Mouse (Mus musculus): ENCODE measurements around the gene Ttyh1.
"Not testable (repeated sequence)": the region's sequence is repeated elsewhere in the genome, so short reads cannot be mapped to it uniquely, and the experiment has no call there.

The Ttyh1 gene

GRCm38 (mm10) chr7:4143506-4143905 is 24.3 kb downstream of the Ttyh1 start:
- no peak for DNase-seq (ENCODE audit: low spot score in 2 of 2)

- DNase-seq (ENCODE audit: low spot score in 2 of 2), result no peak
These were observed 24.8 kb downstream of the Ttyh1 start for GRCm38 (mm10) chr7:4144046-4144445.

- DNase-seq (ENCODE audit: low spot score in 2 of 2), result no peak
These were observed 25.8 kb downstream of the Ttyh1 start for GRCm38 (mm10) chr7:4144766-4145551.

GRCm38 (mm10) chr7:4145552-4146190 is 26.5 kb downstream of the Ttyh1 start:
- DNase-seq (ENCODE audit: low spot score in 2 of 2), result peak; percentile 47 to 52

DNA sequence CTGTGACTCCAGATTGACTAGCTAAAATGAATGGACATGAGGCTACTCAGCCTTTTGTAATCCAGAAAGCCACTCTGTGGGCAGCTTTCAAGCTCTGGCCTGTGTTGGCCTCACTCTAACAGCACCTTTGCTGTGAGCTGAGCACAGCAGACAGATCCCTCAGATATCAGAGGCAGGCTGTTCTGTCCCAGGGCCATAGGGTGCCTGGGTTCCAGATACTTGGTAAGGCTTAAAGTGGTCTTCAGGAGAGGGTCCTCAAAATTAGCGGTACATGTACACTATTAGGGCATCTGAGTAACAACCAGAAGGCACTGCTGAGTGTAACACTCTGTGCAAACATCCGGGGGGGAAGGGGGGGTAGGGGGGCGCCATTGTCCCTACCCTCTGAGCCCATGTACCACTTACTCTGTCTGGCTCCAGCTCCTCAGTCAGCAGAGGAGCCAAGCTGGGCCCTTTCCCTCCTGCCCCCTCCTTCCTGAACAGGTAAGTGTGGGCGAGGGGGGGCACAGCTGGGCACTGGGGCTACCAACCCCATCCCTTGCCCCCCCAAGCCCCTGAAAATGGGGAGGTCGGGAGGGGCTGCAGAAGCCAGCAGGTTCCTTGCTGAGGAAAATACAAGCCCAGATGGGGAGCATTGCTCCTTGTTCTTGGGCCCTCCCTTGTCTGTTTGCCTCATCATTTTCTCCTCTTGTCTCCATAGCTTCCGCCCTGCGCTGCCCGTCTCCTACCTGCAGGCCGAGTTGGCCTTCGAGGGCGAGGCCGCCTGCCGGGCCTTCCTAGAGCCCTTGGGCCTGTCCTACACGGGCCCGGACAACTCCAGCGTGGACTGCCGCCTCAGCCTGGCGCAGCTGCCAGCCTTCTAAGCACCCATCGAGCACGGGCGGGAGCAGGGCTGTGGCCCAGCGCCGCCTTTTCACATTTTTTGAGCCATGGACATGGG is 27.3 kb downstream of the Ttyh1 start:
- DNase-seq (ENCODE audit: low spot score in 2 of 2), result no peak

DNA sequence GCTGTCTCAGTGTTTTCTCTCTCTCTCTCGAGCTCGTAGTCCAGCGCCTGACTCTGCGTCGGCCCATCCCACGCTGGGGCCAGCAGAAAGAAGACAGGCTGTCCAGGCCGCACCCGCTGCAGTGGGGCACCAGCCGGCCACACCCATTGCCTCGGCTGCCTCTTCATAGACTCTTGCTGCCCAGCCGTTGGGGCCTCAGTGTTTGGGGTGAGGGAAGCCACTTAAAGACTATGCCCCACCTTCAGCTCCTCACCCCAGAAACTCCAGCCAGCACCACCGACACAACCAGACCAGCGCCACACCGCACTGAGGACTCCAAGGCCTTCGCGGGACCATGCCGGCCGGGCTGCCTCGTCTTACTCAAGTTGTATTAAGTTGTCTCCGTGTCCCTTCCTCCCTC is 28.2 kb downstream of the Ttyh1 start:
- no peak for DNase-seq (ENCODE audit: low spot score in 2 of 2)

- no peak for DNase-seq (ENCODE audit: low spot score in 2 of 2)
These were observed 28.6 kb downstream of the Ttyh1 start for GRCm38 (mm10) chr7:4147836-4148235.

DNA sequence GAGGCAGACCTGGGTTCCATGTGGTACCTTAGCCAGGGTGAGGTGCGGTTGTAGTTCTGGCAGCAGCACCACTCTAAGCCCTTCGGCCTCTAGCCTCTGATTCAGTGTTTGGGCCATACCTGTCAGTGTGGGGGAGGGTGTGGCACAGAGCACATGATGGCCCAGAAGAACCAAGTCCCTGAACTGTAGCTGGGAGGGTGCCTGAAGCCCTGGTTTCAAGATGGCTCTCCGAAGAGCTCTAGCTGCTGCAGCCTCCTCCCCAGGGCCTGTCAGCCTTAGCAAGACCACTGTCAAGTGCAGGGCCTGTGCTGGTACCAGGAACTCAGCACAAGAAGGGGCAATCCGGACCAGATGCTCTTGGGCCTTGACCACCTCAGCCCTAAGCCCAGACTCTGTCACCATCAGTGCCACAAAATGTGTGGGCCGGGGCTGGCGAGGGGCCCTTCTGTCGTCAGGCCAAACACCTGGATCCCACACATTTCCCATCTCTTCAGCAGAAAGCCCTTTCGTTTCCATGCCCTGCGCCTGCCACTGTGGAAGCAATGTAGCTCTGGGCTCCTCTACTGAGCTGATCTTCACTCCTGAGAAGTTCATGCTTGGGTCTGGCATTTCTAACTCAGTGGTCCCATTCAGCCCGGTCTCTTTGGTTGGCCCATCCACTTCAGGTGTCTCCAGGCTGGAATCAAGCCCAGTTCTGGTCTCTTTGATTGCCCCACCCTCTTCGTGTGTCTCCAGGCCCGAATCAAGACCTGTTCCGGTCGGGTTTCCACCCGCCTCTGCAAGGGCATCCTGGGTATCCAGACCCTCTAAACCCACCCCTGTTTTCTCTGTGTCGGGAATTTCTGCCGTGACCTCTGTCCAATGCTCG is 29.4 kb downstream of the Ttyh1 start:
- DNase-seq (ENCODE audit: low spot score in 2 of 2), result no peak

GRCm38 (mm10) chr7:4149209-4150054 is 30.2 kb downstream of the Ttyh1 start:
- DNase-seq (ENCODE audit: low spot score in 2 of 2), result peak; percentile 76 to 78

- DNase-seq (ENCODE audit: low spot score in 2 of 2), result peak in 1 of 2 experiments; percentile 61
These were observed 30.9 kb downstream of the Ttyh1 start, which contains the start of gene Leng9 for GRCm38 (mm10) chr7:4150059-4150541. Gene Leng9 (minus strand): TSS chr7:4150374.

- DNase-seq (ENCODE audit: low spot score in 2 of 2), result no peak
These were observed 31.6 kb downstream of the Ttyh1 start for GRCm38 (mm10) chr7:4150811-4151221.

DNA sequence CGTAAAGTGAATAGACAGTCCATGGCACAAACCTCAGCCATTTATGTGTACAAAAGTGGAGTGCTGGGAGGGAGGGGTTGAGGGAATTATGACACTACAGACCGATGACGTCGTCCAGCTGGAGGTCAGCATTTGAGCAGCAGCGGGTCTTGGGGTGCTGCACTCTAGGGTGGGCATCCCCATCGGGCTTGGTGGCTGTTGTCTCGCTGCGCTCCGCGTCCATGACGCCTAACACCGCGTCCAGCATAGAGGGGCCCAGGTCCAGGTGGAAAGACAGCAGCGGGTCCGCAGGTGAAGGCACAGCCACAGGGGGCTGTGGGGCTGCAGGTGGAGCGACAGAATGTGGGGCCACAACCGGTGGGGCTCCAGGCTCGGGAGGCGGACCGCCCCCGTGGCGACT is 32.0 kb downstream of the Ttyh1 start:
- DNase-seq (ENCODE audit: low spot score in 2 of 2), result no peak

DNA sequence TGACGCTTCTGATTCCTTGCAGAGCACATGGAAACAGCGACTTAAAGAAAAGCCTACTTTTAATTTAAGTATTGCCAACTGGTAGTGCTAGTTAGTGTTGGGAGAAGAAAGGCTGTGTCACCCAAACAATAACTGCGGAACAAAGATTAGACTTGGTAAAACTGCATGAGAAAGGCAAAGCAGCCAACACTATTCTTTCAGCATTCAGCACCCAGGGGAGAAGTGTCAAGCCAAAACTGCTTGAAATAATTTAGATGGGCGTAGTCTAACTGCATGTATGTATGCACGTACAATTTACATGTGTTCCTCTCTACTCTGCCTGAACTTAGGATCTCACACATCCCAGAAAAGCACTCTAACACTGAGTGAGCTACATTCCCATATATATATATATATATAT is 35.1 kb downstream of the Ttyh1 start:
- no peak for DNase-seq (ENCODE audit: low spot score in 2 of 2)

DNA sequence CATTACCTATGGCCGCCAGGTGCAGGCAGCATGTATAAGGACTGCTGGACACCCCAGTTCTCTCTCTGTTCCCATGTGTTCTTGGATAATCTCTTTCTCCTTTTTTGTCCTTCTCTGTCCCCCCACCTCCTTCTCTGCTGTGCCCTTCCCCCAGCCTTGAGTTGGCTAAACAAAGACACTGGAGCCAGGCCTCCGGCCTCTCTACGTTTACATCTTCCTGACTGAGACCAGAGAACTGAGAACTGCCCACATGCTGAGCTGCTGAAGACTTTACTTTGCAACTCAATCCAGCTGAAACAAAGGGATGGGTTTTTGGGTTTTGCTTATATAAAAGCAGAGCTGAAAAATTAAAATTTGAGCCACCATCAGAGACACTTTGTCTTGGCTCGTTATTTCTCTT is 35.8 kb downstream of the Ttyh1 start:
- DNase-seq (ENCODE audit: low spot score in 2 of 2), result no peak

- not testable (repeated sequence) for DNase-seq (ENCODE audit: low spot score in 2 of 2)
These were observed 42.4 kb downstream of the Ttyh1 start for GRCm38 (mm10) chr7:4161596-4161995.

DNA sequence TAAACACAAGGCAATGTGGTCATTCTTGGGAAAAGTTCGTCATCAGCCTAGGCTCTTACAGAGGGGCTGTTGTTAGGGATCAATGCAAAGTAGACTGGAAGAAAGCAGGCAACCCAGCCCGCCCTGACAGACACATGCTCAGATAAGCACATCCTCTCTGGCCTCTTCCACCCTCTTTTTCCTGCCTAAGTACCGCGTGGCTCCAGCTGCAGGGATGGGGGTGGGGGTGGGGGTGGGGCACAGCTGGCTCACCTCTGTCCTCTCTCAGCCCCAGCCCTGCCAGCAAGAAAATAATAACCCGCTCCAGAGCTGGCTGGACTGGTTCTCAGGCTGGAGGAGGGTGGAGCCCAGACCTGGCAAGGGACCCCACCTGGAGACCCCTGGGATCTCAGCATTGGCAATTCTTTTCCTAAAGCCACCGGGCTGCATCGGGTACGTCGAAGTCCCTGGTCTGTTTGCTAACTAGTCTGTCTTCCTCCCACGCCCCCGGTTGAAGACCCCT is 44.4 kb downstream of the Ttyh1 start:
- no peak for DNase-seq (ENCODE audit: low spot score in 2 of 2)

DNA sequence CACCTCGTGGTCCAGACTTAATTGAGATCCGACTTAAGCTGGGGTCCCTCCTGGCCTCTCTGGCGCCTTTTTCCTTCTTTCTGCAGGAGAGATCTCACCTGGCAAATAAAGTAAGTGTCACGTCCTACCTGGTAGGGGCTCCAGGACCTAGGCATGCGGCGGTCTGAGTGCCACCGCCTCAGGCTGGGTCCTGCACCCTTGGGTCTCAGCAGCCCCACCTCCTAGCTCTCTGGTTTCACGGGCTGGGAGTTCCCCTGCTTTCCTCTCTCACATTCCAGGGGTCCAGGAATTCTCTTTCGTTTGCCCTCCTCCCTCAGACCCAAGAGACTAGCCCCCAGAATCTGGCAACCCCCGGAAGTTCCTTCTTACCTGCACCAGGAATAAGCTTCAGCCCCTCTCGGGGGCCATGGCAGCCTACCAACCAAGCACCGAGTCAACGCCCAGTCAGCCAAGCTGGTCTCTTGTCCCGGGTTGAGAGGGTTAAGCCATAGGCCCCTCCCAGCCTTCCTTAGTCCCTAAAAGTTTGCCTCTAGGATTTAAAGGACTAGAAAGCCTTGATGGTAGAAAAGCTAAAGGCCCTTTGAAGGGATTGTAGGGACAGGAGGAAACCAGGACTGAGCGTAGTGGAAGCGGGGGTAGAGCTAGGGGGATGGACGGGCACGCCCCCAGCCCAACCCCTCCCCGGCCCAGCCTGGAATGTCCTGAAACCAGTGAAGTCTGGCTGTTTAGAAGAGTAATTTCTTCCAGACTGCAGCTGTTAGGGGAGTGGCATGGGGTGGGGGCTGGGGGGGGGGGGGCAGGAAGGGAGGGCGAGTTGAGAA is 45.1 kb downstream of the Ttyh1 start, which contains the start of gene Cdc42ep5:
Gene Cdc42ep5 (minus strand): TSS at position 771 of the 821 bp plus-strand sequence.
- no peak for DNase-seq (ENCODE audit: low spot score in 2 of 2)

- no peak for DNase-seq (ENCODE audit: low spot score in 2 of 2)
These were observed 46.1 kb downstream of the Ttyh1 start for GRCm38 (mm10) chr7:4165286-4165685.

DNA sequence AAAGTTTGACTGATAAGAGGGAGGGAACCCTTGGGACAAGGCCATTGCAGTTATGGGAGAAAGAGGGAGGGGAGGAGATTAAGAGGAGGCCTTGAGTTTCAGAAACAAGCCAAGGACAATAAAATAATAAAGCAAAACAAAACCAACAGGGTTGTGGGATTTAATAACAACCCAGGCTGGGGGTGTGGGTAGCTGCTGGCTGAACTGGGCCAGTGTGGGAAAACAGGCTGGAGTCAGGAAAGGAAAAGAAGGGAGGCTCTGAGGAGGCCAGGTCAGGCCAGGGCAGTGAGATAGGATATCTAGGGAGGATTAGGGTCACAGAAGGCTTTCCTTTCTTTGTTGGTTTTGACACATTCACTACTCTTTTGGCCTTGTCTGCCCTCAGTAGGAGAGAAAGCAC is 47.9 kb downstream of the Ttyh1 start:
- DNase-seq (ENCODE audit: low spot score in 2 of 2), result no peak

Measured in natural killer cell, adult 2 months (primary cell).